Mouse (Mus musculus) liver, adult 2 months (tissue): ENCODE data around the gene B4galt1. TPM values are rescaled to one million over a fixed set of nuclear protein-coding genes. Genes with fewer than 3 reads are reported as not detected.

Experiments used
- DNase-seq: peaks from one replicate; pipeline ENCODE4 v3.0.0-alpha.2; 2011; ENCODE audit warnings: low read depth, low spot score; ENCODE audit errors: extremely low read depth
- H3K27ac ChIP-seq: fragments of 200-500 bp; replicated peaks from 2 replicates; pipeline ENCODE4 v1.5.1; 2012; ENCODE audit warnings: low read depth, mild to moderate bottlenecking, control low read depth, inconsistent platforms, low read length; ENCODE audit not compliant: insufficient read depth
- H3K27me3 ChIP-seq: fragments of 200-500 bp; 2 replicates; pipeline ENCODE4 v1.6.1; 2012; ENCODE audit warnings: mild to moderate bottlenecking, moderate library complexity, low read length, inconsistent platforms; ENCODE audit not compliant: control insufficient read depth, insufficient read depth
- H3K36me3 ChIP-seq: fragments of 200-500 bp; 2 replicates; pipeline ENCODE4 v1.6.1; 2012; ENCODE audit warnings: low read length, inconsistent platforms; ENCODE audit not compliant: control insufficient read depth, insufficient read depth
- H3K4me1 ChIP-seq: fragments of 200-500 bp; 2 replicates; pipeline ENCODE4 v1.6.1; 2011; ENCODE audit warnings: low read length; ENCODE audit not compliant: control insufficient read depth, insufficient read depth
- H3K4me3 ChIP-seq: fragments of 200-500 bp; 2 replicates; pipeline ENCODE4 v1.5.1; 2011; ENCODE audit warnings: low read depth, mild to moderate bottlenecking, control low read depth, low read length, moderate library complexity; ENCODE audit not compliant: insufficient read depth
- H3K79me2 ChIP-seq: fragments of 200-500 bp; 2 replicates; pipeline ENCODE4 v1.6.1; 2012; ENCODE audit warnings: inconsistent platforms, mild to moderate bottlenecking, low read length, moderate library complexity; ENCODE audit not compliant: control insufficient read depth, insufficient read depth
- H3K9ac ChIP-seq: fragments of 200-500 bp; 2 replicates; pipeline ENCODE4 v1.6.1; 2012; ENCODE audit warnings: low read depth, mild to moderate bottlenecking, control low read depth, inconsistent platforms, low read length
- CTCF ChIP-seq: fragments of 200-500 bp; IDR thresholded peaks from 2 replicates; pipeline ENCODE4 v1.5.1; 2011; ENCODE audit warnings: low read depth, low read length, control low read depth
- POLR2A ChIP-seq: fragments of 200-500 bp; IDR thresholded peaks from 2 replicates; pipeline ENCODE4 v1.6.1; 2011; ENCODE audit warnings: low read length, control low read depth; ENCODE audit not compliant: insufficient read depth; ENCODE audit errors: extremely low read depth
- WGBS: fragments of 180-500 bp; shearing (Covaris S2); methylation state at CpG from one replicate; pipeline ENCODE4 v1.1.7; 2018; 5-methylcytosine and 5-hydroxymethylcytosine counted together
- polyA plus RNA-seq: library from polyadenylated mRNA; depleted of rRNA; stranded (reverse); fragments of >200 nt; gene quantifications from 2 replicates; pipeline ENCODE4 v1.2.3, GENCODE M21; 2012
- total RNA-seq: library from RNA; depleted of rRNA; stranded (reverse); fragments of >200 nt; gene quantifications from 2 replicates; pipeline ENCODE4 v1.2.3, GENCODE M21; 2014

Gene B4galt1
- total and polyA plus RNA-seq, 2 experiments: 11.0 to 28.1 TPM

GRCm38 (mm10) chr4:40828910-40829309 is 24.9 kb downstream of the B4galt1 start:
- peak overlapping the region; percentile 56 for H3K27ac ChIP-seq
- 11% methylated on average over 7 of the region's 7 CpGs for WGBS
- no peaks in the 10 kb centered on the region for H3K27me3 ChIP-seq
- TF ChIP-seq POLR2A: no peak
- no peak for TF ChIP-seq CTCF
- peaks cover 47% of the 10 kb centered on the region for H3K79me2 ChIP-seq
- H3K4me1 ChIP-seq: peaks cover 27% of the 10 kb centered on the region
- no peak overlapping the region for H3K9ac ChIP-seq
- DNase-seq: peak; percentile 99
- no peak overlapping the region for H3K4me3 ChIP-seq
- peaks cover 5% of the 10 kb centered on the region; the same call in 1 of the 2 replicates for H3K36me3 ChIP-seq

GRCm38 (mm10) chr4:40827926-40828325 is 25.9 kb downstream of the B4galt1 start:
- H3K27me3 ChIP-seq: no peaks in the 10 kb centered on the region
- no peak for DNase-seq
- no peak overlapping the region for H3K27ac ChIP-seq
- WGBS: 94% methylated on average over 9 of the region's 9 CpGs
- peaks cover 43% of the 10 kb centered on the region for H3K79me2 ChIP-seq
- no peak overlapping the region for H3K4me3 ChIP-seq
- no peak overlapping the region for H3K9ac ChIP-seq
- peaks cover 34% of the 10 kb centered on the region for H3K4me1 ChIP-seq
- peaks cover 5% of the 10 kb centered on the region; the same call in 1 of the 2 replicates for H3K36me3 ChIP-seq
- no peak for TF ChIP-seq CTCF
- no peak for TF ChIP-seq POLR2A

GRCm38 (mm10) chr4:40826810-40827209 is 27.0 kb downstream of the B4galt1 start:
- 23% methylated on average over 2 of the region's 2 CpGs for WGBS
- DNase-seq: no peak
- Histone ChIP-seq H3K27me3 (no peaks in the 10 kb centered on the region), H3K4me3 (no peak overlapping the region), H3K9ac (no peak overlapping the region), H3K4me1 (peaks cover 31% of the 10 kb centered on the region), H3K36me3 (peaks cover 13% of the 10 kb centered on the region), H3K79me2 (peaks cover 39% of the 10 kb centered on the region), H3K27ac (no peak overlapping the region)
- no peak for TF ChIP-seq CTCF
- TF ChIP-seq POLR2A: no peak

GRCm38 (mm10) chr4:40825981-40826380 is 27.8 kb downstream of the B4galt1 start:
- Histone ChIP-seq H3K27me3 (no peaks in the 10 kb centered on the region), H3K27ac (no peak overlapping the region), H3K36me3 (peaks cover 21% of the 10 kb centered on the region), H3K79me2 (peaks cover 38% of the 10 kb centered on the region), H3K4me1 (peaks cover 27% of the 10 kb centered on the region), H3K4me3 (no peak overlapping the region), H3K9ac (no peak overlapping the region)
- 94% methylated on average over 2 of the region's 2 CpGs for WGBS
- DNase-seq: no peak
- TF ChIP-seq CTCF (no peak), POLR2A (no peak)

GRCm38 (mm10) chr4:40825146-40825545 is 28.7 kb downstream of the B4galt1 start:
- Histone ChIP-seq H3K27ac (no peak overlapping the region), H3K36me3 (peaks cover 23% of the 10 kb centered on the region), H3K79me2 (peaks cover 40% of the 10 kb centered on the region), H3K27me3 (no peaks in the 10 kb centered on the region), H3K9ac (no peak overlapping the region), H3K4me3 (no peak overlapping the region), H3K4me1 (peaks cover 27% of the 10 kb centered on the region)
- 81% methylated on average over 5 of the region's 5 CpGs for WGBS
- TF ChIP-seq CTCF (no peak), POLR2A (no peak)
- DNase-seq: no peak

DNA sequence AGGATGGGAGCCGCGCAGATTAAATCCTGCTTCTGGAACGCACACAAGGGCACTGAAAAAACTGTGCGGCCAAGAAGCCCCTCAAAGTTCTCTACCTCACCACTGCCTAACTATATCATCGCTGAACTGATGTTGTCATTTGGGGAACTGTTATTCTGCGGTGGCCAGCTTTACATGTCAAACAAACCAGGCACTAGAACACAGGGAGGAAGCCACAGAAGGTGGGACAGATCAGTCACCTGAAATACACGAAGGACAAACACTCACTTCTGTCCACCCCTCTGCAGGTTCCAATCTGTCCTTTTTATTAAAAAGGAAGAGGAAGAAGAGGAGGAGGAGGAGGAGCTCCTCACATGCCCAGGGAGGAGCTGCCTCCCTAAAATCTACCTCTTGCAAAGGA is 29.3 kb downstream of the B4galt1 start:
- no peak for TF ChIP-seq POLR2A
- no peak for TF ChIP-seq CTCF
- Histone ChIP-seq H3K9ac (no peak overlapping the region), H3K4me1 (peaks cover 20% of the 10 kb centered on the region), H3K4me3 (no peak overlapping the region), H3K27me3 (no peaks in the 10 kb centered on the region), H3K79me2 (peaks cover 37% of the 10 kb centered on the region), H3K36me3 (peaks cover 23% of the 10 kb centered on the region), H3K27ac (no peak overlapping the region)
- DNase-seq: no peak
- WGBS: 86% methylated on average over 7 of the region's 7 CpGs
